Mouse (Mus musculus) c-Kit-positive CD71-positive TER-119-positive erythroid progenitor cells, embryonic 14.5 days (primary cell): ENCODE measurements around the gene Apol9a.
"Not testable (repeated sequence)": the region's sequence is repeated elsewhere in the genome, so short reads cannot be mapped to it uniquely, and the experiment has no call there.

Source experiments
- DNase-seq: peaks from one replicate; pipeline ENCODE4 v3.0.0-alpha.2; 2013; ENCODE audit warnings: low spot score

Gene Apol9a

DNA sequence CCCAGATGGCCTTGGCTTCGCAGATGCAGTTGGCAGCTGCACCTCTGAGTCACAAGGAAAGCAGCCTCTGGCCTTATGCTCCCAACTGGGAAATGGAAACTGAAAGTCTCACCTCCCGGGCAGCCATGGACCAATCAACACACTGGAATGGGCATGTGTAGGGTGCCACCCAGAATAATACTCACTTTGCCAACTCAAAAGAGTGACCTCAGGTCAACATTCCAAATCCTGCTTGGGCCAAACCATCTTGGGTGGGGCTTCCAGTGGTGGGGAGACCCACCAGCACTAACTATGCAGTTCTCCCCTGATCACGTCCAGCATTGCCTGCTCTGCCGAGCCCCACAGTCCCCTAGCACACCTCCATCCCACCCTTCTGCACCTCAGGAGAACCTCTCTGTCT lies at the start of gene Apol9a:
Gene Apol9a, minus strand, starts transcription at position 101 of the 400 bp plus-strand sequence.
- DNase-seq, result not testable (repeated sequence)

DNA sequence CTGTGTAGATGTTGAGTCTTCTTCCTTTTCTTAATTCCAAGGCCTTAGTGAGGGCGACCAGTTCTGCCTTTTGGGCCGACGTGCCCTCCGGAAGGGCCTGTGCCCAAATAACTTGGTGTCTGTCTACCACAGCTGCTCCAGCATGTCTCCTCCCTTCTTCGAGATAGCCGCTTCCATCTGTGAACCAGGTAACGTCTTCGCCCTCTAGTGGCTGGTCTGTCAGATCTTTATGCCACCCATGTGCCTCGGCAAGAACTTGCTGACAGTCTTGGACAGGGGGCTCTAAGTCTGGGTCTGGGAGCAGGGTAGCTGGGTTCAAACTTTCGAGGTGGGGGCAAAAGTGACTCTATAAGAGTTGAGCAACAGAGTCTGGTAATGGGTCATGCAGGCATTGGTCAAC lies 39.0 kb upstream of the Apol9a start:
- not testable (repeated sequence) for DNase-seq

GRCm38 (mm10) chr15:77447392-77447791 lies 36.5 kb upstream of the Apol9a start, which contains the start of gene Apol7b:
Gene Apol7b, minus strand, starts transcription at chr15:77447492.
- DNase-seq, result not testable (repeated sequence)

DNA sequence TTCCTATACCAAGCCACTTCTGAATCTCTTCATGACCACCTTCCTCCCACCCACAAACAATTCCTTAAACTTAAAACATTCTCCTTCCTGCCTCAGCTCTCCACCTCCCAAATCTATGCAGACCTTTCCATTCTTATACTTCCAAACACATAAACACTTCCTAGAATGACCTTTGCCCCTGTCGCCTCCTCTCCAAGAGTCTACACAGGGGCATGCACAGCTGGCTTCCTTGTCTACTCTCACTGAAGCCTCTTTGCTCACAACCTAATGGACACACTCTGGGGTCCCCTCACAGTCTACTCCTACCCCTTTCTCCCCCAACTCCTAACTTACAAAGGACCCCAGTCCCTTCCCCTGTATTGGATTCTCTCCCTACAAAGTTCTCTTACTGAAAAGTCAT lies 34.7 kb upstream of the Apol9a start:
- not testable (repeated sequence) for DNase-seq

DNA sequence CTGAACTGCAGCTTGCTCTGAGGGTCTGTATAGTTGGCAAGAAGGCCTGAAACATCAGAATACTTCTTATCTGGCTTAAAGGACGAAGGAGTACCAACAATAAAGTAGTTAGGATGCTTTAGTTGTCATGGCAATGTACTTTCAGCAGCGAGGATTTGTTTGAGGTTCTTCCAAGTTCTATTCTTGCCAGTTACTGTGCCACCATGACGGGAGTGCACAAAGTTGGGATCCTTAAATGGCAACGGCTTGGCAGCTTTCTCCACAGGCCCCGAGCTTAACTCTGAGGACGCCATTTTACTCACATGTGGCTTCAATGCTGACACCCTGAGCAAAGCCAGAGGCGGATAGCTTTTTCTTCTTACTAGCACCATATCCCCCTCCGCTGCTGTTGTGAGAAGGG lies 33.8 kb upstream of the Apol9a start:
- DNase-seq, result not testable (repeated sequence)

- not testable (repeated sequence) for DNase-seq
Measured at GRCm38 (mm10) chr15:77428690-77429448, 17.9 kb upstream of the Apol9a start.

GRCm38 (mm10) chr15:77422925-77423324 lies 12.0 kb upstream of the Apol9a start:
- DNase-seq, result not testable (repeated sequence)

DNA sequence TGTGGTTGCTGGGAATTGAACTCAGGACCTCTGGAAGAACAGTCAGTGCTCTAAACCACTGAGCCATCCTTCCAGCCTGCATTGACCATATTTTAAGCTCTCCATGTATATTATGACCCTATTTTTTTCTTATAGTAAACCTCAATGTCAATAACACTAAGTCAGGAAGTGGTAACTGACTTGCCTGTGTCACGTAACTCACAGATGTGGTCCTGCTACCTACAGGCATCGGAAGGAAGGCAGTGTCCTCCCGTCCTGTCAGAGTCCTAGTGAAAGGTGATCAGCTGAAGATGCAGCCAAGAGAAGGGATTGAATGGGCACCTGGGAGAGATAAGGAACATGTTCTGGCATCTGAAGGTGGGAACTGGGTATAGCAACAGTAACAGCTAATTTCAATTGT lies 8.7 kb upstream of the Apol9a start:
- not testable (repeated sequence) for DNase-seq

DNA sequence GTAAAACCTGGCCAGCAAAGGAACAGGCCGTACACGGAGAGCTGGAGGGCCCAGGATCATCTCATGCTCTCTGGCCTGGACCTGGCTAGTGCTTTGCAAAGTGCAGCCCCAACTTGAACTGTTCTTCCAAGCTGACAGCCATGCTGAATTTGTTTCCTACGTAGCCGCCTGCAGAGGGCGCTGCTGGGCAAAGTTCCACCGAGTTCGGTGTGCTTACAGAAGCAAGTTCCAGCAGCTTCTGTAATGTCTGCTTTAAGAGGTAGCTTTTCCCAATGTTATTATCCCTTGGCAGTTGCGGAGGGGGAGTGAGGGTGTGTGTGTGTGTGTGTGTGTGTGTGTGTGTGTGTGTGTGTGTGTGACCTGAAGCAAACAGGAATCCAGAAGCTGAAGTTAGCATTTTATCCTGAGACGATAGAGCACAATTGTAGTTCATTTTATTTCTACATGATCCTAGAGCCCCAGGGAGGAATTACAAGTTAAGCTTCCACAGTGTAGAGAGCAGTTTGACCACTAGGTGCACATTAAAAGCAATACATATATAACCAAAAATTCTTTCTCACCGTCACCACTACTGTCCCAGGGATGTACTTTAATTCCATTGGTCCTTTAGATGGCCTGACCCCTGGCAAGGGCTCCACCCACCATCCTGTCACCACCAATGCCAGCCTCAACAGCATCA lies 5.9 kb upstream of the Apol9a start:
- not testable (repeated sequence) for DNase-seq

DNA sequence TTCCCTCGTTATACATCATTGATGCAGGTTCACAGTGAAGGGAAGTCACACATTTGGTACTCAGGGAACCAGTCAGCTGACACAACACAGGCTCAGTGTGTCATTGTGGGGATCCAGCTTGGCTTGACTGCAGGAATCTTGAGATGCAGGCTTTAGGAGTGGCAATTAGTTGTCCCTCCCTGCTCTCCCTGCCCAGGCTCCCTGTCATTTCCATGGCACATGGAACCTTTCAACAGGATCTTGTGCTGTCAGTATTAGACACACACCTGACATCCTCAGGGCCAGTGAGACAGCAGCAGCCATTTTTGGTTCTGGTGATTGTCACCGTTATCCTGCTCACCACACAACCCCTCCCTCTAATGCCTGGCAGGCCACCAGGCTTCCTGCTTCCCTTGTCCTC lies 4.7 kb upstream of the Apol9a start:
- DNase-seq, result not testable (repeated sequence)

DNA sequence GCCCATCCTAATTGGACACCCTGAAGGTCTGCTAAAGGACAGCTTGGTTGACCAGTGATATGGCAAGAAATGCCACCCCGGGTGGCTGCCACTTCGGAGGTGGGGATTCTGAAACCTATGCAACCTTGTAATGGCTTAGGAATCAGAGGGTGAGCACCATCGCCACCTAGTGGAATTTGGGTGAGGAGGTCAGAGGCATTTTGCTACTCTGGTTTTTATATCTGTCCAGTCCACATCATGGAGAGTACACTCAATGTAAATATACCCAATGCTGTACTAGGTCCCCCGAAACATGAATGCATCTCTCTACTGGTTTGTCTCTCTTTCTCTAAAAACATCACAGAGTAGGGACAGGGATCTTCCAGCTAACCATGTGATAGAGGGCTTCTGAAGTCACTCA lies 1.8 kb upstream of the Apol9a start:
- DNase-seq, result not testable (repeated sequence)

DNA sequence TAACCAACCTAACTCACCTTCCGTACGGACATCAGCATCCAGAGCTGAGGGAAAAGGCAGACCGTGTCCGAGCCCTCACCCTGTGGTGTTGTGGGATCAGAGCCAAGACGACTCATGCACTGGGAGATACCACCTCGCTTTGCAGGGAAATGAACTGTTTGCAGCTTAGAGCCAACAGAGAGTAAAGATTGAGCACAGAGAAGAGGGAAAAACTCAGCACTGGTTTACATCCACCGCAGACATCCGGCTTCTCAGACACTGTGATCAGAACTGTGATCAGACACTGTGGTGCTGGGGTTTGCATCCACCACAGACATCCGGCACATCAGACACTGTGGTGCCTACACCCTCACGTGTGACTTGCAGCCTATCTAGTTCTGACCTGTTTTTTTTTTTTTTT lies 4.6 kb downstream of the Apol9a start:
- DNase-seq, result not testable (repeated sequence)

- DNase-seq, result peak; percentile 7
Measured at GRCm38 (mm10) chr15:77399027-77399426, 11.9 kb downstream of the Apol9a start, which contains the start of gene Apol7a. Gene Apol7a, minus strand, starts transcription at chr15:77399110.

DNA sequence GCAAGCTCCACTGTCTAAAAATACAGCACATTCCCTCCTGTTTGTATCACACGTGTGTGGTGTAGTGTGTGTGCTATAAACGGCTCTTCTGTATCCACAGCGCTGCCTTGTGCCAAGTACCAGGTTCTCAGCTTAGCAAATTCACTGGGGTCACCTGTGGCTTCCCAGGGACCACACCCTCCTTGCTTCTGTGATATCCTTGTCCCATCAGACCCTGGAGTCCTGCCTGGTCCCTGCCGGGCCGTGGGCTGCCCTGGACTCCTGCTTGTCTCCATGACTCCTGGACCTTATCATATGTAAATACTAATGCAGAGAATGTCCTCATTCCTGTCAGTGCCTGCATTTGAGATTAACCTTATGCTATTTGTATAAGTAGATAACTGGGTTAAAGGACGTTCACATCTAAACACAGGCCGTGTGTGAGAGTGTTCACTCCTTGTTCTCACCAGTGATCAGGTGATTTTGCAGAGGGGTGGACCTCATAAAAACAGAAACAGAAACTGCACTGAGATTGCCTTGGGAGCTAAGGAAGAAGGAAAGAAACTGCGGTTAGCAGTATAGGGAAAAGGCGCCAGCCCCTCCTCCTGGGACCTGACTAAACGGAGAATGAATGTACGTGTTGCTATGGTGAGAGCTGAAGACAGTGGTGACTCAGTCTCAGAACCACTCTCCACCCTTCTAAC lies 13.3 kb downstream of the Apol9a start:
- not testable (repeated sequence) for DNase-seq

DNA sequence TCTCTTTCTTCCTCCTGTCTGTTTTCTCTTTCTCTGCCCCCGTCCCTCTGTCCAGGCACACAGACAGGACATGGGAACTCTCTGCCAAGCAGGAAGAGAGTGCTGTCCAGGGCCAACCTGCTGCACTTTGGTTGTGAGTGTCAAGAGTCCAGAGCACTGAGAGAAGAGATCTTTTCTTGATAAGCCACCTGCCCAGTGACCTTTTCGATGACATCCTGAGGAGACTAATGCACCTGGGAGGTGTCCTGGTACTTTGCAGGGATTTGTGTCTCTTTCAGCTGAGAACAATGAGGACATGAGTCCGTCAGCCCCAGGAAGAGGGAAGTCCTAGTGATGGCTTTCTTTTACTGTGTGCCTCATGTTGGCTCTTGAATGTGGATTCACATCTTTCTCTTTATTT lies 17.1 kb downstream of the Apol9a start:
- not testable (repeated sequence) for DNase-seq

- no peak for DNase-seq
Measured at GRCm38 (mm10) chr15:77387462-77387861, 23.5 kb downstream of the Apol9a start.

- DNase-seq, result no peak
Measured at GRCm38 (mm10) chr15:77384340-77385030, 26.4 kb downstream of the Apol9a start.

- no peak for DNase-seq
Measured at GRCm38 (mm10) chr15:77382880-77383279, 28.1 kb downstream of the Apol9a start.

DNA sequence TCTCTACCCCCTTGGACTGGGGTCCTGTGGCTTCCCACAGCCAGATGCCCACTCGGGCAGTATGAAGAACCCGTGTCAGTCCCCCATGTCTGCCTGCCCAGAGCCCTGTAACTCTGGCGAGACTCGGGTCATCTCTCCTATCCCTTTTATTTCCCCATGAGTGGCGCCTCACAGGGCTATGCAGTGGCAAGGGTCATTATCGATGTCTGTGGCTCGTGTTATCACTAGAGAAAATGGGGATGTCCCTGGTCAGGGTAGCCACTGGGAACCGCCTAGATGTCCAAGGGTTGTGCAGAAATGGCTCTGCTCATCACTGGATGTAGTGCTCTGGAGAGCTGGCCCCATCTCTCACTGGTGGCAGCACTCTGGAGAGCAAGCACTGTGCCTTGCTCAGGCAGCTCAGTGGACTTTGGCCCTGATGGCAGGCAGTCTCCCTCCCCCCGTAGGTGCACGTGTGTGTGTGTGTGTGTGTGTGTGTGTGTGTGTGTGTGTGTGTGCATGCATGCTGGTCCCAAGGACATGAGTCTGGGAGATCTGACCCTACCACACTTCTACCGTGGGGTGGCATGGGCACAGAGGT lies 28.6 kb downstream of the Apol9a start:
- DNase-seq, result no peak

DNA sequence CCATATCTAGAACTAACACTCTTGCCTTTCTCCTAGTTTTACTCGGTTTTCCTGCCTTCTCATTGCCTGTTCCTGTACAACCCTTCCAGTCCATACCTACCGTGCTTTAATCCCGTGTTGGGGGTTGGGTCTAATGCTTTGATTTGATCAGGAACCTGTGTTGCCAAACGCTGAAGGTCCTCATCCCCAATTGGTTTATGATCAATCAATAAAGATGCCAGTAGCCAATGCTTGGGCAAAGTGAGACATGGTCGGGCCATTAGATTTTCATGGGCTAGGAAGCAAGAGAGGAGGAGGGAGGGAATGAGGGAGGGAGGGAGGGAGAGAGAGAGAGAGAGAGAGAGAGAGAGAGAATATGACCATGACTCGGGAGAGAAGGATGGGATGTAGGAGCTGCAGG lies 29.5 kb downstream of the Apol9a start:
- no peak for DNase-seq

- no peak for DNase-seq
Measured at GRCm38 (mm10) chr15:77379921-77380320, 31.0 kb downstream of the Apol9a start.

- no peak for DNase-seq
Measured at GRCm38 (mm10) chr15:77377419-77377818, 33.5 kb downstream of the Apol9a start.
